Mouse (Mus musculus): ENCODE measurements around the gene Cep295nl. TPM values are rescaled to one million over a fixed set of nuclear protein-coding genes. Genes with fewer than 3 reads are reported as not detected.

Cep295nl gene
- polyA plus RNA-seq, 1 experiment = 0.60 TPM

GRCm38 (mm10) chr11:118369657-118370056 is 27.4 kb upstream of the Cep295nl start:
- no peak for TF ChIP-seq POLR2AphosphoS2 (IDR thresholded peaks at IDR 0.05; ENCODE audit: insufficient read length, low read depth)
- no peak overlapping the region for H3K4me3 ChIP-seq
- peak overlapping the region; percentile 3 for H3K4me2 ChIP-seq (ENCODE audit: low read depth)
- no peak overlapping the region for H3ac ChIP-seq (ENCODE audit: control insufficient read depth, insufficient read length)
- no peaks in the 10 kb centered on the region for H3K79me2 ChIP-seq (ENCODE audit: control insufficient read depth, insufficient read depth)
- H3K27me3 ChIP-seq (ENCODE audit: control insufficient read depth, insufficient read depth, insufficient read length) = no peaks in the 10 kb centered on the region
- H3K36me3 ChIP-seq (ENCODE audit: control insufficient read depth, insufficient read depth) = no peaks in the 10 kb centered on the region

DNA sequence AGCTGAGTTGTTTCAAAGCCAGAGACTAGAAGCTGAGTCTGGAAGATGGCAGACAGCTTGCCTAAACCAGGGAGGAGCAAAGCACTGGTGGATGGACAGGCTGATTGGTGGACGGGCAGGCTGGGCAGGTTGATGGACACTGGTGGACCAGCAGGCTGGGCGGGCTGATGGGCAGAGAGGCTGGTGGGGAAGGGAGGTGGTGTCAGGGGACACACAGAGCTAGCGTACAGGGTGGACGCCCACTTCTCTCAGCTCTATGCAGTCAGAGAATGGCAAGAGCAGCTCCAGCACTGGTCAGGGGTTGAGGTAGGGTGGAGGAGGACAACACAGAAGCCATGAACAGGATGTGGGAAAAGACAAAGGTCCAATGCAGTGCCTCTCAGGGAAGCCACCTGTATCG is 27.0 kb upstream of the Cep295nl start:
- H3K27me3 ChIP-seq (ENCODE audit: control insufficient read depth, insufficient read depth, insufficient read length) = no peaks in the 10 kb centered on the region
- no peak overlapping the region for H3K4me3 ChIP-seq
- no peaks in the 10 kb centered on the region for H3K79me2 ChIP-seq (ENCODE audit: control insufficient read depth, insufficient read depth)
- H3K36me3 ChIP-seq (ENCODE audit: control insufficient read depth, insufficient read depth) = no peaks in the 10 kb centered on the region
- no peak overlapping the region for H3ac ChIP-seq (ENCODE audit: control insufficient read depth, insufficient read length)
- no peak for TF ChIP-seq USF1 (IDR thresholded peaks at IDR 0.05; ENCODE audit: low read depth)
- no peak for TF ChIP-seq MYOD1 (IDR thresholded peaks at IDR 0.05; ENCODE audit: control insufficient read depth in 1 of 3, insufficient read length in 2 of 3, low read depth in 2 of 3)
- no peak for TF ChIP-seq E2F4 (IDR thresholded peaks at IDR 0.05; ENCODE audit: insufficient read depth)
- TF ChIP-seq POLR2A (IDR thresholded peaks at IDR 0.05; ENCODE audit: insufficient read length, low read depth) = no peak
- TF ChIP-seq SRF (IDR thresholded peaks at IDR 0.05; ENCODE audit: control insufficient read depth, insufficient read length, low read depth) = no peak
- no peak for TF ChIP-seq TCF3 (IDR thresholded peaks at IDR 0.05; ENCODE audit: insufficient read length, low read depth)
- peak overlapping the region; percentile 3 for H3K4me2 ChIP-seq (ENCODE audit: low read depth)

GRCm38 (mm10) chr11:118368330-118368729 is 26.0 kb upstream of the Cep295nl start:
- no peak for TF ChIP-seq E2F4 (IDR thresholded peaks at IDR 0.05; ENCODE audit: insufficient read depth)
- Histone ChIP-seq H3K36me3 (ENCODE audit: control insufficient read depth, insufficient read depth) (no peaks in the 10 kb centered on the region), H3K4me3 (no peak overlapping the region), H3K27me3 (ENCODE audit: control insufficient read depth, insufficient read depth, insufficient read length) (no peaks in the 10 kb centered on the region), H3K79me2 (ENCODE audit: control insufficient read depth, insufficient read depth) (no peaks in the 10 kb centered on the region), H3ac (ENCODE audit: control insufficient read depth, insufficient read length) (no peak overlapping the region), H3K4me2 (ENCODE audit: low read depth) (no peak overlapping the region)

GRCm38 (mm10) chr11:118366559-118366958 is 24.3 kb upstream of the Cep295nl start:
- Histone ChIP-seq H3K79me2 (ENCODE audit: control insufficient read depth, insufficient read depth) (no peaks in the 10 kb centered on the region), H3K4me3 (no peak overlapping the region)
- TF ChIP-seq TCF3 (IDR thresholded peaks at IDR 0.05; ENCODE audit: insufficient read length, low read depth) = no peak
- no peak for TF ChIP-seq MYOG (IDR thresholded peaks at IDR 0.05; ENCODE audit: control insufficient read depth in 1 of 3, insufficient read depth in 1 of 3, insufficient read length in 2 of 3, low read depth in 2 of 3)
- TF ChIP-seq POLR2AphosphoS2 (IDR thresholded peaks at IDR 0.05; ENCODE audit: insufficient read length, low read depth) = no peak
- TF ChIP-seq SRF (IDR thresholded peaks at IDR 0.05; ENCODE audit: control insufficient read depth, insufficient read length, low read depth) = no peak
- TF ChIP-seq REST (IDR thresholded peaks at IDR 0.05; ENCODE audit: insufficient read depth, insufficient read length) = no peak
- TF ChIP-seq MAX (IDR thresholded peaks at IDR 0.05; ENCODE audit: low read depth) = no peak
- TF ChIP-seq POLR2A (IDR thresholded peaks at IDR 0.05; ENCODE audit: insufficient read length, low read depth) = no peak
- no peak for TF ChIP-seq USF1 (IDR thresholded peaks at IDR 0.05; ENCODE audit: low read depth)
- TF ChIP-seq CEBPB (IDR thresholded peaks at IDR 0.05; ENCODE audit: insufficient read depth, poor library complexity, severe bottlenecking) = no peak
- no peak for TF ChIP-seq MYOD1 (IDR thresholded peaks at IDR 0.05; ENCODE audit: control insufficient read depth in 1 of 3, insufficient read length in 2 of 3, low read depth in 2 of 3)
- TF ChIP-seq TCF12 (IDR thresholded peaks at IDR 0.05; ENCODE audit: insufficient read depth, poor library complexity, severe bottlenecking) = no peak
- TF ChIP-seq E2F4 (IDR thresholded peaks at IDR 0.05; ENCODE audit: insufficient read depth) = no peak

DNA sequence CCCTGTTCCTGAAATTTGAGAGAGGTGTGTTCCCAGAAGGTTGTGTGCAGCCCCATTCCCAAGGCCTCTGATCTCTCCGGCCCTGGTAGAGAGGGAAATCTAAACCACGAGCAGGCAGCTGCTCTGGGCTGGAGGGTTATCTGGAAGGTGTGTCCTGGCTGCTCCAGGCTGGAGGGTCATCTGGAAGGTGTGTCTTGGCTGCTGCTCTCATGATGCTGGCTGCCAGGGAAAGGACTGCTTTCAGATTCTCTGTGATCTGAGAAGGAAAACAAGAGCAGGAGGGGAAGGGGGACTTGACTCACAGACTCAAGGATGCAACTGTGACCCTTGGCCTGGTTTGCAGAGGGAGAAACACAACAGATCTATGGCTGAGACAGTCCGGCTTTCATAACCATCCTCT is 23.8 kb upstream of the Cep295nl start:
- no peaks in the 10 kb centered on the region for H3K36me3 ChIP-seq (ENCODE audit: control insufficient read depth, insufficient read depth)
- peak; percentile 2 for TF ChIP-seq TCF3 (IDR thresholded peaks at IDR 0.05; ENCODE audit: insufficient read length, low read depth)
- TF ChIP-seq MYOG (IDR thresholded peaks at IDR 0.05; ENCODE audit: control insufficient read depth in 1 of 3, insufficient read depth in 1 of 3, insufficient read length in 2 of 3, low read depth in 2 of 3) = peak; percentile 55 to 95 (median 61)
- no peak for TF ChIP-seq CEBPB (IDR thresholded peaks at IDR 0.05; ENCODE audit: insufficient read depth, poor library complexity, severe bottlenecking)
- TF ChIP-seq TCF12 (IDR thresholded peaks at IDR 0.05; ENCODE audit: insufficient read depth, poor library complexity, severe bottlenecking) = peak; percentile 62
- TF ChIP-seq MYOD1 (IDR thresholded peaks at IDR 0.05; ENCODE audit: control insufficient read depth in 1 of 3, insufficient read length in 2 of 3, low read depth in 2 of 3) = peak in 2 of 3 experiments; percentile 67 to 94
- no peaks in the 10 kb centered on the region for H3K27me3 ChIP-seq (ENCODE audit: control insufficient read depth, insufficient read depth, insufficient read length)
- no peaks in the 10 kb centered on the region for H3K79me2 ChIP-seq (ENCODE audit: control insufficient read depth, insufficient read depth)
- no peak overlapping the region for H3K4me3 ChIP-seq
- H3K4me2 ChIP-seq (ENCODE audit: low read depth) = peak overlapping the region; percentile 75
- no peak overlapping the region for H3ac ChIP-seq (ENCODE audit: control insufficient read depth, insufficient read length)

More at GRCm38 (mm10) chr11:118366559-118366958, 24.3 kb upstream of the Cep295nl start:
- Histone ChIP-seq H3K4me2 (ENCODE audit: low read depth) (peak overlapping the region; percentile 75), H3K27me3 (ENCODE audit: control insufficient read depth, insufficient read depth, insufficient read length) (no peaks in the 10 kb centered on the region), H3ac (ENCODE audit: control insufficient read depth, insufficient read length) (no peak overlapping the region), H3K36me3 (ENCODE audit: control insufficient read depth, insufficient read depth) (no peaks in the 10 kb centered on the region)

GRCm38 (mm10) chr11:118365171-118365570 is 22.9 kb upstream of the Cep295nl start:
- no peaks in the 10 kb centered on the region for H3K79me2 ChIP-seq (ENCODE audit: control insufficient read depth, insufficient read depth)
- peak overlapping the region; percentile 88 for H3K4me2 ChIP-seq (ENCODE audit: low read depth)
- H3K36me3 ChIP-seq (ENCODE audit: control insufficient read depth, insufficient read depth) = no peaks in the 10 kb centered on the region
- TF ChIP-seq MAX (IDR thresholded peaks at IDR 0.05; ENCODE audit: low read depth) (no peak), POLR2AphosphoS2 (IDR thresholded peaks at IDR 0.05; ENCODE audit: insufficient read length, low read depth) (no peak), USF1 (IDR thresholded peaks at IDR 0.05; ENCODE audit: low read depth) (no peak), POLR2A (IDR thresholded peaks at IDR 0.05; ENCODE audit: insufficient read length, low read depth) (peak; percentile 43), TCF3 (IDR thresholded peaks at IDR 0.05; ENCODE audit: insufficient read length, low read depth) (peak; percentile 94), CEBPB (IDR thresholded peaks at IDR 0.05; ENCODE audit: insufficient read depth, poor library complexity, severe bottlenecking) (0 out of 2 replicates have a peak, but pooled peaks have one; percentile 24), TCF12 (IDR thresholded peaks at IDR 0.05; ENCODE audit: insufficient read depth, poor library complexity, severe bottlenecking) (peak; percentile 99), MYOD1 (IDR thresholded peaks at IDR 0.05; ENCODE audit: control insufficient read depth in 1 of 3, insufficient read length in 2 of 3, low read depth in 2 of 3) (peak; percentile 71 to 99 (median 98)), MYOG (IDR thresholded peaks at IDR 0.05; ENCODE audit: control insufficient read depth in 1 of 3, insufficient read depth in 1 of 3, insufficient read length in 2 of 3, low read depth in 2 of 3) (peak; percentile 97 to 100 (median 98)), E2F4 (IDR thresholded peaks at IDR 0.05; ENCODE audit: insufficient read depth) (no peak), REST (IDR thresholded peaks at IDR 0.05; ENCODE audit: insufficient read depth, insufficient read length) (no peak), SRF (IDR thresholded peaks at IDR 0.05; ENCODE audit: control insufficient read depth, insufficient read length, low read depth) (peak; percentile 63)
- no peak overlapping the region for H3K4me3 ChIP-seq
- H3K27me3 ChIP-seq (ENCODE audit: control insufficient read depth, insufficient read depth, insufficient read length) = no peaks in the 10 kb centered on the region
- H3ac ChIP-seq (ENCODE audit: control insufficient read depth, insufficient read length) = no peak overlapping the region

Data from myocyte (in vitro differentiated cells).